Comparison of ENCODE assay signal across 9 mouse cellular contexts in genomic region chr5:106995886-106996538, GRCm38 (mm10). TPM values are rescaled to one million over a fixed set of nuclear protein-coding genes. Genes with fewer than 3 reads are reported as not detected.
DNase-seq lines count a peak whose midpoint lies in the region; ATAC-seq and TF ChIP-seq lines count a peak whose summit lies in the region.
"Had no signal": no experiment of that assay in that cellular context is flagged by ENCODE, and none has a peak within 500 bp of the region (broad histone marks: within the 10 kb centered on the region; RNA-seq: fewer than 3 reads in every experiment).

No protein-coding gene starts in this region.

- no peak overlapping the region for H3K4me3 ChIP-seq in heart, embryonic 11.5 days (ENCODE audit: low read depth, low read length)
- no peak overlapping the region for H3K4me3 ChIP-seq in kidney, embryonic 15.5 days (replicated peaks)
- H3K4me3 ChIP-seq in liver, embryonic 14.5 days (ENCODE audit: insufficient read depth in 1 of 2, low read depth in 2 of 2, low read length in 2 of 2): no peak overlapping the region
- H3K4me3 ChIP-seq in neural tube, embryonic 15.5 days (replicated peaks): no peak overlapping the region
- H3K4me3 ChIP-seq: midbrain, embryonic 12.5 days had no signal

- H3K27me3 ChIP-seq in heart, embryonic 11.5 days (ENCODE audit: control insufficient read depth, insufficient read depth, low read length): no peaks in the 10 kb centered on the region
- H3K27me3 ChIP-seq in kidney, embryonic 15.5 days: no peaks in the 10 kb centered on the region
- H3K27me3 ChIP-seq in liver, embryonic 14.5 days (ENCODE audit: control insufficient read depth, insufficient read depth, low read length): no peaks in the 10 kb centered on the region
- H3K27me3 ChIP-seq in neural tube, embryonic 15.5 days (replicated peaks): peaks cover 2% of the 10 kb centered on the region; the same call in 1 of the 2 replicates
- H3K27me3 ChIP-seq: midbrain, embryonic 12.5 days had no signal

- DNase-seq in 3134 (ENCODE audit: extremely low read depth, insufficient read length, low spot score) (peak; percentile 55), NIH3T3 (ENCODE audit: low read depth) (peak; percentile 94)
- DNase-seq in embryo, embryonic 11.5 days (ENCODE audit: low read depth, low spot score): peak; percentile 41
- no peak for DNase-seq in liver, embryonic 14.5 days (ENCODE audit: low read depth in 3 of 3, low spot score in 3 of 3)
- no peak for DNase-seq in spleen, adult 12 weeks (ENCODE audit: low spot score)

- WGBS in heart, embryonic 11.5 days (ENCODE audit: insufficient replicate concordance): 33% methylated on average over 5 of the region's 5 CpGs
- WGBS in kidney, embryonic 15.5 days: 41% methylated on average over 5 of the region's 5 CpGs
- 30% methylated on average over 5 of the region's 5 CpGs for WGBS in liver, embryonic 14.5 days (ENCODE audit: insufficient replicate concordance)
- 48% methylated on average over 5 of the region's 5 CpGs for WGBS in neural tube, embryonic 15.5 days

- H3K4me2 ChIP-seq in heart, embryonic 11.5 days: no peak overlapping the region
- no peak overlapping the region for H3K4me2 ChIP-seq in kidney, embryonic 15.5 days
- H3K4me2 ChIP-seq in liver, embryonic 14.5 days (ENCODE audit: low read depth): no peak overlapping the region
- H3K4me2 ChIP-seq in neural tube, embryonic 15.5 days: no peak overlapping the region
- H3K4me2 ChIP-seq: midbrain, embryonic 12.5 days had no signal

- H3K4me1 ChIP-seq in heart, embryonic 11.5 days (ENCODE audit: control insufficient read depth, insufficient read depth, low read length): peaks cover 19% of the 10 kb centered on the region
- peaks cover 18% of the 10 kb centered on the region for H3K4me1 ChIP-seq in kidney, embryonic 15.5 days
- peaks cover under 1 to 10% of the 10 kb centered on the region in 2 experiments; a peak in 2 of 4 replicates for H3K4me1 ChIP-seq in liver, embryonic 14.5 days (replicated peaks; ENCODE audit: control insufficient read depth in 2 of 2, insufficient read depth in 2 of 2, low read length in 1 of 2)
- H3K4me1 ChIP-seq in neural tube, embryonic 15.5 days: peaks cover 8% of the 10 kb centered on the region
- H3K4me1 ChIP-seq: midbrain, embryonic 12.5 days had no signal

- H3K9ac ChIP-seq in heart, embryonic 11.5 days (ENCODE audit: low read depth, low read length): no peak overlapping the region
- H3K9ac ChIP-seq in kidney, embryonic 15.5 days: no peak overlapping the region
- no peak overlapping the region for H3K9ac ChIP-seq in liver, embryonic 14.5 days (replicated peaks)
- H3K9ac ChIP-seq in neural tube, embryonic 15.5 days (replicated peaks): no peak overlapping the region
- H3K9ac ChIP-seq: midbrain, embryonic 12.5 days had no signal

- peak; percentile 38 for TF ChIP-seq CTCF in liver, embryonic 14.5 days (IDR thresholded peaks at IDR 0.05; ENCODE audit: low read depth)

- ATAC-seq in heart, embryonic 11.5 days (replicated peaks; ENCODE audit: insufficient number of reproducible peaks, low FRiP score, low TSS enrichment): peak; percentile 57; the same call in 1 of the 2 replicates
- peak; percentile 81 for ATAC-seq in kidney, embryonic 15.5 days (replicated peaks; ENCODE audit: low FRiP score)
- no peak for ATAC-seq in liver, embryonic 14.5 days (ENCODE audit: insufficient read depth)
- ATAC-seq in neural tube, embryonic 15.5 days (ENCODE audit: low FRiP score): 0 out of 2 replicates have a peak, but pooled peaks have one; percentile 65

- no peak overlapping the region; the same call in 1 of the 2 replicates for H3K27ac ChIP-seq in heart, embryonic 11.5 days (ENCODE audit: low read depth, low read length)
- 0 out of 2 replicates have a peak overlapping the region, but pooled peaks have one; percentile 19 for H3K27ac ChIP-seq in kidney, embryonic 15.5 days
- no peak overlapping the region for H3K27ac ChIP-seq in liver, embryonic 14.5 days
- no peak overlapping the region for H3K27ac ChIP-seq in neural tube, embryonic 15.5 days (replicated peaks)
- H3K27ac ChIP-seq: midbrain, embryonic 12.5 days had no signal

- H3K9me3 ChIP-seq in heart, embryonic 11.5 days (replicated peaks; ENCODE audit: control insufficient read depth, low read length): no peaks in the 10 kb centered on the region
- no peaks in the 10 kb centered on the region for H3K9me3 ChIP-seq in kidney, embryonic 15.5 days (replicated peaks)
- H3K9me3 ChIP-seq in liver, embryonic 14.5 days (ENCODE audit: control insufficient read depth, low read length): no peaks in the 10 kb centered on the region
- no peaks in the 10 kb centered on the region for H3K9me3 ChIP-seq in neural tube, embryonic 15.5 days (replicated peaks)
- H3K9me3 ChIP-seq: midbrain, embryonic 12.5 days had no signal

- TF ChIP-seq EP300 in liver, embryonic 14.5 days (IDR thresholded peaks at IDR 0.05; ENCODE audit: low read depth): no peak

- H3K36me3 ChIP-seq in heart, embryonic 11.5 days (ENCODE audit: control insufficient read depth, insufficient read depth, low read length): no peaks in the 10 kb centered on the region
- H3K36me3 ChIP-seq in kidney, embryonic 15.5 days: no peaks in the 10 kb centered on the region
- no peaks in the 10 kb centered on the region for H3K36me3 ChIP-seq in liver, embryonic 14.5 days (replicated peaks; ENCODE audit: control insufficient read depth, insufficient read depth, low read depth)
- H3K36me3 ChIP-seq in neural tube, embryonic 15.5 days: no peaks in the 10 kb centered on the region
- H3K36me3 ChIP-seq: midbrain, embryonic 12.5 days had no signal

RNA-seq across cellular contexts. Expression of gene Cdc7, which starts 31.9 kb away (rescaled TPM):
- 36.1 and 42.8 TPM in 2 replicates for polyA plus RNA-seq in heart, embryonic 11.5 days (2014; fragmentation: Nextera tagmentation; extraction: Ambion mirVana)
- 41.7 and 46.5 TPM in 2 replicates for polyA plus RNA-seq in kidney, embryonic 15.5 days (2015; fragmentation: Nextera tagmentation; extraction: Ambion mirVana)
- 12.5 and 15.6 TPM in 2 replicates for polyA plus RNA-seq in liver, embryonic 14.5 days (2012; rRNA removed)
- polyA plus RNA-seq in liver, embryonic 14.5 days (2014; fragmentation: Nextera tagmentation; extraction: Ambion mirVana): 16.2 and 18.2 TPM in 2 replicates
- 47.4 and 47.5 TPM in 2 replicates for polyA plus RNA-seq in neural tube, embryonic 15.5 days (2015; fragmentation: Nextera tagmentation; extraction: Ambion mirVana)

Comparison
In these comparisons a context has a peak if more than half of its experiments do, and no peak if none do; other contexts are left out.
1. DNase-seq: peak in 3134 (single experiment), NIH3T3 (single experiment) and embryo, embryonic 11.5 days (single experiment); none in liver, embryonic 14.5 days (0 of 3) and spleen, adult 12 weeks (single experiment).